Mouse (Mus musculus) G1E (cell line): Measurements from ENCODE around the gene B4galt5.

ENCODE experiments used
- CTCF ChIP-seq: IDR thresholded peaks from 2 replicates; pipeline ENCODE4 v1.5.1; 2012; ENCODE audit warnings: low read depth, low read length, inconsistent platforms, mixed read lengths
- GATA1 ChIP-seq: IDR thresholded peaks from 2 replicates; pipeline ENCODE4 v1.6.1; 2012; ENCODE audit warnings: borderline replicate concordance, low read length, inconsistent platforms, mixed read lengths
- POLR2AphosphoS5 ChIP-seq: IDR thresholded peaks from 2 replicates; pipeline ENCODE4 v1.6.1; 2012; ENCODE audit warnings: low read depth, low read length, inconsistent platforms; ENCODE audit not compliant: insufficient replicate concordance
- TAL1 ChIP-seq: conservative IDR thresholded peaks from 2 replicates; pipeline ENCODE4 v1.6.1; 2012; ENCODE audit warnings: low read depth, low read length, inconsistent platforms, mixed read lengths

DNA sequence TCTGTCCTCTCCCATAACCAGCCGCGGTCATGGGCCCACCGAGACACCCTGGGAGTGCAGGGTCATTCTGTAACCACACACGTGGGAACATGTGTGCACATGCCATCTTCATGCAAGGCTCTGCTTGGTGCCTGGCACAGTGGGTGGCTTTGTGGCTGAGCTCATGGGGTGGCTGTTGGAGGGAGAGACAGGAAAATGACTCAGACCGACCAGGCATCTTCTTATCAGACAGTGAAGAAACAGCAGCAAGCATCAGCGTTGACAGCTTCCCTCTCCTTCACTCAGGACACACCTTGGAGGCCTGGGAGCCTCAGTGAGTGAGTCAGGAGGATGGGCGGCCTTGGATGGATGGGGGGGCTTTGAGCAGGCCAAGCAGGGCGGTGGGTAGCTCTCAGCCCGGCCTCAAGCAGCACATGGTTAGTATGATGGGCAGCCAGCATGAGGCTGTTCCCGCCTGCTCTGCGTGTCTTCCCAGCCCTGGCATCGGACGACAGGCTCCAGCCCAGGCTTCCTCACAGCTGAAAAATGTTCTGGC is 75.7 kb downstream of the B4galt5 start:
- TF ChIP-seq GATA1 (no peak), CTCF (no peak), TAL1 (no peak), POLR2AphosphoS5 (no peak)
